Mouse (Mus musculus) heart, embryonic 15.5 days (tissue): ENCODE data around the gene Olfr1380. TPM values are rescaled to one million over a fixed set of nuclear protein-coding genes. Genes with fewer than 3 reads are reported as not detected.
A peak's percentile ranks its signal among the peaks of the same experiment; 100 is the strongest.
"Not testable (repeated sequence)": the region's sequence is repeated elsewhere in the genome, so short reads cannot be mapped to it uniquely, and the experiment has no call there.

ENCODE experiments used
- ATAC-seq: fragments of 200-750 bp; cut with Nextera tagmentation; replicated peaks from 2 replicates; pipeline ENCODE4 v1.8.0; 2017; ENCODE audit warnings: low read depth, moderate TSS enrichment; ENCODE audit not compliant: insufficient number of reproducible peaks, insufficient read depth, low FRiP score
- H3K27ac ChIP-seq: fragments of 300-500 bp; sonication (generic); 2 replicates; pipeline ENCODE4 v1.5.1; 2015; ENCODE audit warnings: mild to moderate bottlenecking, inconsistent platforms
- H3K27me3 ChIP-seq: fragments of 300-500 bp; sonication (generic); 2 replicates; pipeline ENCODE4 v1.6.1; 2015; ENCODE audit warnings: inconsistent platforms
- H3K36me3 ChIP-seq: fragments of 300-500 bp; sonication (generic); 2 replicates; pipeline ENCODE4 v1.6.1; 2015; ENCODE audit warnings: mild to moderate bottlenecking, inconsistent platforms
- H3K4me1 ChIP-seq: fragments of 300-500 bp; sonication (generic); replicated peaks from 2 replicates; pipeline ENCODE4 v1.6.1; 2015; ENCODE audit warnings: inconsistent platforms
- H3K4me2 ChIP-seq: fragments of 300-500 bp; sonication (generic); 2 replicates; pipeline ENCODE4 v1.6.1; 2015; ENCODE audit warnings: inconsistent platforms, mild to moderate bottlenecking, moderate library complexity
- H3K4me3 ChIP-seq: fragments of 300-500 bp; sonication (generic); 2 replicates; pipeline ENCODE4 v1.5.1; 2015; ENCODE audit warnings: mild to moderate bottlenecking, inconsistent platforms
- H3K9ac ChIP-seq: fragments of 300-500 bp; sonication (generic); 2 replicates; pipeline ENCODE4 v1.6.1; 2015; ENCODE audit warnings: mild to moderate bottlenecking, inconsistent platforms
- H3K9me3 ChIP-seq: fragments of 300-500 bp; sonication (generic); replicated peaks from 2 replicates; pipeline ENCODE4 v1.6.1; 2016; ENCODE audit warnings: inconsistent platforms
- WGBS: fragments of 180-500 bp; shearing (Covaris S2); methylation state at CpG from one replicate; pipeline ENCODE4 v1.1.7; 2015; ENCODE audit warnings: mixed read lengths; 5-methylcytosine and 5-hydroxymethylcytosine counted together
- polyA plus RNA-seq: library from polyadenylated mRNA; unstranded; fragments of >200 nt; fragmentation: Nextera tagmentation; extraction: Ambion mirVana; gene quantifications from 2 replicates; pipeline ENCODE4 v1.2.1, GENCODE M21; 2015

Olfr1380 gene
- polyA plus RNA-seq, 1 experiment from 2014 or later: not detected

DNA sequence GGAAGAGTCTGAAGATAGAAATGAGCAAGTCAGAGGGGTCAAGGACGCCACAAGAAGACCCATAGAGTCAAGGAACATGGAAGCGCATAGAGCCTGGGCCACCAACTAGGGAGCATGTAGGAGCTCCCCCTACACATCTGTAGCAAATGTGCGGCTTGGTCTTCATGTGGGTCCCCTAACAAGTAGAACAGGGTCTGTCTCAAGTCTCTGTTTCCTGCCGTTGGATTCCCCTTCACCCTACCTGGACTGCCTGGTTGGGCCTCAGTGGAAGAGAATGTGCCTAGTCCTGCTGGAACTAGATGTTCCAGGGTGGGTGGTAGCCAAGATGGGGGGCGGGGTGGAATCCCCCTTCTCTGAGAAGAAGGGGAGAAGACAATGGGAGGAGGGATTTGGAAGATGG lies 51.6 kb downstream of the Olfr1380 start:
- not testable (repeated sequence) for H3K27ac ChIP-seq, ATAC-seq, H3K4me2 ChIP-seq, H3K4me3 ChIP-seq, H3K9ac ChIP-seq, H3K36me3 ChIP-seq, H3K9me3 ChIP-seq
- WGBS: 83% methylated on average over 5 of the region's 5 CpGs
- Histone ChIP-seq H3K27me3 (peaks cover 15% of the 10 kb centered on the region), H3K4me1 (peaks cover 21% of the 10 kb centered on the region)

DNA sequence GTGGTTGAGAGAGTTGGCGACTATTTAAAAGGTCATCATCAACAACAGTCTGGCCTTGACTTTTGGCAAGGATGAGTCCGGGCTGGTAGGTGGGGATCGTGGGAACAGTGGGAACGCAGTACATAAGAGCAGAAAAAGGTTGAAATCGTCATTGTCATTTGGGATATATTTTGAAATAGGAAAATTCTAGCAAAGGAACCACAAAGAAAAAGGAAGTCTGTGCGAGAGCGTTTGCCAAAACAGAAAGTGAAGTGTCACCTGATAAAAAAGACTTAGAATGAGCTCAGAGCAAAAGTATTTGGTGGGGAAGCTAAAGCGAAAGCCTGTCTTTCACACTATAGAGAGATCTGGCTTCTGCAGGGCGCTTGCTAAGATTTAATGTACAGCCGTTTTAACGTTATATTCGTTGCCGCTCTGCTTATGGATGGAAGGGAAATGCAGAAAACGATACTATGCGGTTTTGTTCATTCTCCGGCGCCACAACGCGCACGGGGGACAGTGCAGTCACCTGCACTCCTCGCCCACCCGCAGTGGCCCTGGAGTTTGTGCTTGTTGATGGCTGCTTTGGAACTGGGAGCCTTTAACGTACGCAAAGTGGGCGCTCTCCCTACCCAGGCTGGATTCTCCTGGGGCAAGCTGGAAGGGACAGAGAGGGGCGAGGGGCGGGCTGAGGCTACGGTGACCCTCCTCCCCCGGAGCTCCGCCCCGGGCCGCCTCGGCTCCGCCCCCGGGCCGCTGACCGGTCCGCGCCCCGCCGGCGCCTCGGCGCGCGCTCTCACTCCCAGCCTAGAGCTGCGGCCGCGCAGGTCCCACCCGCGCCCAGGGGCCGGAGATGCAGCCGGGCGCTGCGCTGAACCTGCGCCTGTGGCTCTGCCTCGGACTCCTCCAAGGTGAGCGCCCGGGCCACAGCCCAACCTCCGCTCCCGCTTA lies 52.5 kb downstream of the Olfr1380 start, which contains the start of gene Flt4:
Gene Flt4 (plus strand): TSS at position 326 of the 930 bp plus-strand sequence.
- Histone ChIP-seq H3K4me3 (peak within 1 kb of the TSS; percentile 64), H3K27me3 (peaks cover 17% of the 10 kb centered on the region), H3K27ac (peak within 1 kb of the TSS; percentile 39; the same call in 1 of the 2 replicates), H3K4me2 (peak within 1 kb of the TSS; percentile 86), H3K9ac (peak within 1 kb of the TSS; percentile 54), H3K4me1 (peaks cover 27% of the 10 kb centered on the region)
- not testable (repeated sequence) for H3K36me3 ChIP-seq, H3K9me3 ChIP-seq
- WGBS: 3% methylated on average over 50 of the region's 61 CpGs
- ATAC-seq: peak; percentile 86

DNA sequence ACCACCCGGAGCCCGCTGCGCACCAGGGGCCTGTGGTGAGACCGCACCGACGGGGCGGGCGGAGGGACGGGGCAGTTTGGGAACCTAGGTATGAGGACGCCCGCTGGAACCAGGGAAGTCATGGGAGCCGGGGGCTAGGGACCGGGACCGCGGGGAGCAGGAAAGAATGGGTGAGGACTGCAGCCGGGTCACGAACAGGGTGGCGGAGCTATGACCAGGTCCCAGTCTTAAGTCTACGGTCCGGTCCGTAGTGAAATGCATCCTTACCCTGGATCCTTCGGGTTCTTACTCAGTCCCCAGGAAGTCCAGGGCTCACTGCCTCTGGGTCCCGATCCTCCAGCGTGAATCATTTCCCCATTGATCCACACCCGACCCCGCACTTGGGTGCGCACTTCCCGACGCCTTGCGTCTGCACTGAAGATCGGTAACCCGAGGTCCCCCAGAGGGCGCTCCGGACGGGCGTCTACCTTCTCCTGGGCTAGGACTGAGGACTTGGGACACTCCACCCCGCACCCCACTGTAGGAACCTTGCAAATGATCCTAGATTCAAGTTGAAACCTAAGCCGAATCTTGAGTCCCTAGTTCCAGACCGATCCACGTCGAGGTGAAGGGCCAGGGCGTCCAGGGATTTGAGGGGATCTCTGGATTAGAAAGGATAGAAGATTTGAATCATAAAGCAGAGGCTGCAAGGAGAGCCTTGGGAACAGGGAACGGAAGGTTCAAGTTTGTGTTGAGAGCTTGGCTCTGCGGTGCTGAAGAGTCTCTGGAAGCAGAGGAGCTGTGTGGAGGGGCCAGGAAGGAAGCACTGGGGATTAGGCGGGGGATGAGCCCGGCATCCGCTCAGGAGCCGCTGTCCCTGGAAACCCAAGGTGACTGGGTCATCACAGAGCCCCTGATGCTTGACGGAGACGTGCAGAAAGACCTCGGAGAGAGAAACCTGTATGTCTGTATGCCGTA lies 53.5 kb downstream of the Olfr1380 start:
- H3K36me3 ChIP-seq, H3K9me3 ChIP-seq: not testable (repeated sequence)
- peak; percentile 36; the same call in 1 of the 2 replicates for ATAC-seq
- H3K27me3 ChIP-seq: peaks cover 18% of the 10 kb centered on the region
- H3K4me3 ChIP-seq: peak overlapping the region; percentile 64
- peaks cover 27% of the 10 kb centered on the region for H3K4me1 ChIP-seq
- peak overlapping the region; percentile 86 for H3K4me2 ChIP-seq
- H3K27ac ChIP-seq: peak overlapping the region; percentile 39; the same call in 1 of the 2 replicates
- H3K9ac ChIP-seq: peak overlapping the region; percentile 54
- WGBS: 2% methylated on average over 52 of the region's 52 CpGs

DNA sequence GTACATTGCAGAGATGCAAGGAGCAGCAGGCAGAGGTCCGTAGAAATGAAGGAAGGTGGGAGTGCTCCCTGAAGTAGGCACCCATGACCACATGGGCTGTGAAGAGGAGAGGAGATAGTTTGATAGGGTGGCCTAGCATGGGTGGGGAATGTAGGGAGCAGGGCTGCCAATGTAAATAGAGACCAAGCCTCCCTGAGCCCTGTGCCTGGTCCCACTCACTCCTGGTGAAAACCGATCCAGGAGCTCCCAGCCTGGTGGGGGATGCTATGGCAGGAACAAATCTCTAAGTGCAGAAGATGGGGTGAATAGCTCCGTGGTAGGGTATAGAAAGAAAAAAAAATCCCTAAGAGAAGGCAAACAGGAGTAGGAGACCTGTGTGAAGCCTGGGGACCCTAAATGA lies 54.7 kb downstream of the Olfr1380 start:
- not testable (repeated sequence) for H3K36me3 ChIP-seq, H3K9ac ChIP-seq, H3K27ac ChIP-seq, H3K9me3 ChIP-seq, ATAC-seq
- Histone ChIP-seq H3K27me3 (peaks cover 18% of the 10 kb centered on the region), H3K4me3 (peak overlapping the region; percentile 22; the same call in 1 of the 2 replicates), H3K4me2 (peak overlapping the region; percentile 35), H3K4me1 (peaks cover 27% of the 10 kb centered on the region)
- 37% methylated on average over 3 of the region's 3 CpGs for WGBS

DNA sequence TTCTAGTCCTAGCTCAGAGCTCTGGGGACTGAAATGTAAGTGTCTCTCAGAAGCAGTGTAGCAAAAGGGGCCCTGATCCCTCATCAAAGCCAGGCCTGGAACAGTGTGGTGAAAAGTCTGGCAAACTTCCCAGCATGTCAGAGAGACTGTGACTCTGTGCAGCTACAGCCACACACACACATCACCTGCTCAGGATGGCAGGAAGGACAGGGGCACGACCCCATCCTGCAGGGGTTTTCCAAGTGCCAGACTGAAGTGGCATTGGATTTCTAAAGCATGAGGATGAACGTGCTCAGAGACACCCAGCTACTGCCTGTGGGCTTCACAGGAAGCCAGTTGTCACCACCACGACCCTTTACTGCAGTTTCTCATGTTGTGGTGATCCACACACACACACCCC lies 55.5 kb downstream of the Olfr1380 start:
- no peaks in the 10 kb centered on the region for H3K9me3 ChIP-seq
- no peak overlapping the region; the same call in 1 of the 2 replicates for H3K4me2 ChIP-seq
- H3K36me3 ChIP-seq: no peaks in the 10 kb centered on the region
- peaks cover 16% of the 10 kb centered on the region for H3K27me3 ChIP-seq
- H3K4me1 ChIP-seq: peaks cover 27% of the 10 kb centered on the region
- no peak overlapping the region for H3K9ac ChIP-seq
- no peak overlapping the region for H3K27ac ChIP-seq
- 21% methylated on average over 3 of the region's 3 CpGs for WGBS
- ATAC-seq: no peak
- H3K4me3 ChIP-seq: no peak overlapping the region

DNA sequence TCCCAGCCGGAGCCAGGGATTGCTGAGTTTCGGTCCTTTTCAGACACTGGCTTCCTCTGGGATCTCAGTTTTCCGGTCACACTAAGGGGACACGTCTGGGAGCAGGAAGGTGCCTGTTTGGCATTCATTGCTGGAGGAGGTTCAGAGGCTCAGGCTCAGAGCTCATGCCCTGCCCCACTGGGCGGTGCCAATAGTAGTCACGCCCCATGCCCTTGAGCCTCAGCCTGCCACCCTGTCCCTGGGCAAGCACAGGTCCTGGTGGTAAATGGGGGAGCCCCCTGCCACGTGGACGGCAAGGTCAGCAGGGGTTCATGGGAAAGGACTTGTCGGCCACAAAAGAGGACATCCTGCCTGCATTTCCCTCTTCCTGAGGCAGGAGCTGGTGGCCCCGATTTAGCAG lies 56.7 kb downstream of the Olfr1380 start:
- Histone ChIP-seq H3K36me3 (no peaks in the 10 kb centered on the region), H3K9me3 (no peaks in the 10 kb centered on the region), H3K9ac (no peak overlapping the region), H3K4me3 (no peak overlapping the region), H3K4me2 (peak overlapping the region; percentile 31), H3K27ac (no peak overlapping the region), H3K27me3 (peaks cover 13% of the 10 kb centered on the region), H3K4me1 (peaks cover 27% of the 10 kb centered on the region)
- WGBS: 8% methylated on average over 10 of the region's 10 CpGs
- ATAC-seq: no peak; the same call in 1 of the 2 replicates

Other genes starting within 250 kb of the Olfr1380 start
- not detected in 2 replicates for gene Olfr1391, start 234.1 kb upstream of the Olfr1380 start, polyA plus RNA-seq
- not detected in 2 replicates for gene Olfr1390, start 221.7 kb upstream of the Olfr1380 start, polyA plus RNA-seq
- not detected in 2 replicates for gene Olfr1389, start 133.8 kb upstream of the Olfr1380 start, polyA plus RNA-seq
- 0.06 TPM in 1 of 2 replicates, not detected in the other for gene Olfr1388, start 120.3 kb upstream of the Olfr1380 start, polyA plus RNA-seq
- gene Olfr1387, start 101.5 kb upstream of the Olfr1380 start, polyA plus RNA-seq: not detected in 2 replicates
- gene Olfr1386, start 91.8 kb upstream of the Olfr1380 start, polyA plus RNA-seq: not detected in 2 replicates
- gene Olfr1385, start 67.8 kb upstream of the Olfr1380 start, polyA plus RNA-seq: not detected in 2 replicates
- not detected in 2 replicates for gene Olfr1384, start 50.2 kb upstream of the Olfr1380 start, polyA plus RNA-seq
- gene Olfr1383, start 37.2 kb upstream of the Olfr1380 start, polyA plus RNA-seq: not detected in 2 replicates
- gene Olfr1382, start 28.6 kb upstream of the Olfr1380 start, polyA plus RNA-seq: not detected in 2 replicates
- not detected in 2 replicates for gene Olfr1381, start 13.4 kb upstream of the Olfr1380 start, polyA plus RNA-seq
- gene Flt4, start 52.4 kb downstream of the Olfr1380 start, polyA plus RNA-seq: 6.1 and 7.8 TPM in 2 replicates
- gene Scgb3a1, start 106.7 kb downstream of the Olfr1380 start, polyA plus RNA-seq: 0.53 and 0.76 TPM in 2 replicates
- gene Cnot6, start 155.8 kb downstream of the Olfr1380 start, polyA plus RNA-seq: 35.8 and 40.1 TPM in 2 replicates
- gene Gfpt2, start 237.3 kb downstream of the Olfr1380 start, polyA plus RNA-seq: 10.3 and 11.7 TPM in 2 replicates